Mouse (Mus musculus): ENCODE measurements around the gene Anxa8.

The Anxa8 gene

GRCm38 (mm10) chr14:34096161-34096560 lies 10.4 kb downstream of the Anxa8 start:
- no peak for DNase-seq (ENCODE audit: low read depth, low spot score)
- Histone ChIP-seq H3K36me3 (ENCODE audit: control insufficient read depth, insufficient read depth, low read length, poor library complexity, severe bottlenecking) (no peaks in the 10 kb centered on the region), H3K27me3 (ENCODE audit: control insufficient read depth, insufficient read depth, low read length, poor library complexity, severe bottlenecking) (no peaks in the 10 kb centered on the region)

- no peak for DNase-seq (ENCODE audit: low read depth, low spot score)
- Histone ChIP-seq H3K27me3 (ENCODE audit: control insufficient read depth, insufficient read depth, low read length, poor library complexity, severe bottlenecking) (no peaks in the 10 kb centered on the region), H3K36me3 (ENCODE audit: control insufficient read depth, insufficient read depth, low read length, poor library complexity, severe bottlenecking) (no peaks in the 10 kb centered on the region)
Measured at GRCm38 (mm10) chr14:34102601-34103000, 16.8 kb downstream of the Anxa8 start, which contains the start of gene A630023A22Rik. Gene A630023A22Rik (minus strand): TSS chr14:34102754.

GRCm38 (mm10) chr14:34103855-34104254 lies 18.1 kb downstream of the Anxa8 start:
- no peak for DNase-seq (ENCODE audit: low read depth, low spot score)
- H3K27me3 ChIP-seq (ENCODE audit: control insufficient read depth, insufficient read depth, low read length, poor library complexity, severe bottlenecking): no peaks in the 10 kb centered on the region
- no peaks in the 10 kb centered on the region for H3K36me3 ChIP-seq (ENCODE audit: control insufficient read depth, insufficient read depth, low read length, poor library complexity, severe bottlenecking)

GRCm38 (mm10) chr14:34104892-34105291 lies 19.1 kb downstream of the Anxa8 start:
- no peak for DNase-seq (ENCODE audit: low read depth, low spot score)
- no peaks in the 10 kb centered on the region for H3K27me3 ChIP-seq (ENCODE audit: control insufficient read depth, insufficient read depth, low read length, poor library complexity, severe bottlenecking)
- H3K36me3 ChIP-seq (ENCODE audit: control insufficient read depth, insufficient read depth, low read length, poor library complexity, severe bottlenecking): no peaks in the 10 kb centered on the region

- DNase-seq (ENCODE audit: low read depth, low spot score): peak; percentile 6
- H3K27me3 ChIP-seq (ENCODE audit: control insufficient read depth, insufficient read depth, low read length, poor library complexity, severe bottlenecking): no peaks in the 10 kb centered on the region
- H3K36me3 ChIP-seq (ENCODE audit: control insufficient read depth, insufficient read depth, low read length, poor library complexity, severe bottlenecking): no peaks in the 10 kb centered on the region
Measured at GRCm38 (mm10) chr14:34106389-34107062, 20.7 kb downstream of the Anxa8 start.

GRCm38 (mm10) chr14:34107594-34107993 lies 21.8 kb downstream of the Anxa8 start:
- no peak for DNase-seq (ENCODE audit: low read depth, low spot score)
- Histone ChIP-seq H3K27me3 (ENCODE audit: control insufficient read depth, insufficient read depth, low read length, poor library complexity, severe bottlenecking) (no peaks in the 10 kb centered on the region), H3K36me3 (ENCODE audit: control insufficient read depth, insufficient read depth, low read length, poor library complexity, severe bottlenecking) (no peaks in the 10 kb centered on the region)

- no peak for DNase-seq (ENCODE audit: low read depth, low spot score)
- Histone ChIP-seq H3K27me3 (ENCODE audit: control insufficient read depth, insufficient read depth, low read length, poor library complexity, severe bottlenecking) (no peaks in the 10 kb centered on the region), H3K36me3 (ENCODE audit: control insufficient read depth, insufficient read depth, low read length, poor library complexity, severe bottlenecking) (no peaks in the 10 kb centered on the region)
Measured at GRCm38 (mm10) chr14:34114311-34114710, 28.5 kb downstream of the Anxa8 start.

GRCm38 (mm10) chr14:34119046-34119723 lies 33.4 kb downstream of the Anxa8 start:
- H3K36me3 ChIP-seq (ENCODE audit: control insufficient read depth, insufficient read depth, low read length, poor library complexity, severe bottlenecking): no peaks in the 10 kb centered on the region
- H3K27me3 ChIP-seq (ENCODE audit: control insufficient read depth, insufficient read depth, low read length, poor library complexity, severe bottlenecking): no peaks in the 10 kb centered on the region; the same call in 1 of the 2 replicates
- no peak for DNase-seq (ENCODE audit: low read depth, low spot score)

GRCm38 (mm10) chr14:34120016-34120910 lies 34.5 kb downstream of the Anxa8 start:
- H3K27me3 ChIP-seq (ENCODE audit: control insufficient read depth, insufficient read depth, low read length, poor library complexity, severe bottlenecking): no peaks in the 10 kb centered on the region; the same call in 1 of the 2 replicates
- no peaks in the 10 kb centered on the region for H3K36me3 ChIP-seq (ENCODE audit: control insufficient read depth, insufficient read depth, low read length, poor library complexity, severe bottlenecking)

GRCm38 (mm10) chr14:34120923-34121351 lies 35.2 kb downstream of the Anxa8 start:
- no peak for DNase-seq (ENCODE audit: low read depth, low spot score)
- Histone ChIP-seq H3K27me3 (ENCODE audit: control insufficient read depth, insufficient read depth, low read length, poor library complexity, severe bottlenecking) (no peaks in the 10 kb centered on the region; the same call in 1 of the 2 replicates), H3K36me3 (ENCODE audit: control insufficient read depth, insufficient read depth, low read length, poor library complexity, severe bottlenecking) (no peaks in the 10 kb centered on the region)

More at GRCm38 (mm10) chr14:34120016-34120910, 34.5 kb downstream of the Anxa8 start:
- DNase-seq (ENCODE audit: low read depth, low spot score): no peak

GRCm38 (mm10) chr14:34121691-34122090 lies 35.9 kb downstream of the Anxa8 start:
- DNase-seq (ENCODE audit: low read depth, low spot score): no peak
- Histone ChIP-seq H3K27me3 (ENCODE audit: control insufficient read depth, insufficient read depth, low read length, poor library complexity, severe bottlenecking) (no peaks in the 10 kb centered on the region; the same call in 1 of the 2 replicates), H3K36me3 (ENCODE audit: control insufficient read depth, insufficient read depth, low read length, poor library complexity, severe bottlenecking) (no peaks in the 10 kb centered on the region)

GRCm38 (mm10) chr14:34131216-34131615 lies 45.4 kb downstream of the Anxa8 start:
- Histone ChIP-seq H3K27me3 (ENCODE audit: control insufficient read depth, insufficient read depth, low read length, poor library complexity, severe bottlenecking) (no peaks in the 10 kb centered on the region), H3K36me3 (ENCODE audit: control insufficient read depth, insufficient read depth, low read length, poor library complexity, severe bottlenecking) (no peaks in the 10 kb centered on the region)
- no peak for DNase-seq (ENCODE audit: low read depth, low spot score)

- no peak for DNase-seq (ENCODE audit: low read depth, low spot score)
- no peaks in the 10 kb centered on the region for H3K36me3 ChIP-seq (ENCODE audit: control insufficient read depth, insufficient read depth, low read length, poor library complexity, severe bottlenecking)
- H3K27me3 ChIP-seq (ENCODE audit: control insufficient read depth, insufficient read depth, low read length, poor library complexity, severe bottlenecking): no peaks in the 10 kb centered on the region
Measured at GRCm38 (mm10) chr14:34135391-34135790, 49.6 kb downstream of the Anxa8 start.

- no peak for DNase-seq (ENCODE audit: low read depth, low spot score)
- no peaks in the 10 kb centered on the region for H3K36me3 ChIP-seq (ENCODE audit: control insufficient read depth, insufficient read depth, low read length, poor library complexity, severe bottlenecking)
- no peaks in the 10 kb centered on the region for H3K27me3 ChIP-seq (ENCODE audit: control insufficient read depth, insufficient read depth, low read length, poor library complexity, severe bottlenecking)
Measured at GRCm38 (mm10) chr14:34139671-34140664, 54.2 kb downstream of the Anxa8 start.

Measured in splenic B cell, adult 2 months (primary cell).